Comparison of ENCODE assay signal across 8 mouse cellular contexts in the genomic region with DNA sequence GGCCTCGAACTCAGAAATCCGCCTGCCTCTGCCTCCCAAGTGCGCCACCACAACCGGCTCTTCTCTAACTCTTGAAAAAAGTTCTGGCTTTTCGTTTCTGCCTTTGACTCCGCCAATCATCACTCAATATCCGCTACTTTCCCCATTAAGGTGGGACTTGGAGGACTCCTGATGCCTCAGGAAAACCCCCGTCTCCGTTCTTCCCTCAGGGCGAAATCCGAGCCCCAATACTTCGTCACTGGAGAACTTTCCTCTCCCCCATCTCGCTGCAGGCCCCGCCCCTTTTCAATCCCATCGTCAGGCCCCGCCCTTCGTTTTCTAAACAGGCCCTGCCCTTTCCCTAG. TPM values are rescaled to one million over a fixed set of nuclear protein-coding genes. Genes with fewer than 3 reads are reported as not detected.
DNase-seq lines count a peak whose midpoint lies in the region; ATAC-seq and TF ChIP-seq lines count a peak whose summit lies in the region.

No protein-coding gene starts in this region.

- TF ChIP-seq CTCF in embryonic fibroblast, embryonic 13.5 days (IDR thresholded peaks at IDR 0.05; ENCODE audit: borderline replicate concordance, insufficient read depth, low read length), result no peak

- no peaks in the 10 kb centered on the region for H3K9me3 ChIP-seq in lung, embryonic 15.5 days
- H3K9me3 ChIP-seq in intestine, embryonic 16.5 days (ENCODE audit: control insufficient read depth, low read length), result no peaks in the 10 kb centered on the region
- H3K9me3 ChIP-seq in neural tube, embryonic 13.5 days, result no peaks in the 10 kb centered on the region

- WGBS in lung, embryonic 15.5 days, result 12% methylated on average over 17 of the region's 17 CpGs
- 12% methylated on average over 17 of the region's 17 CpGs for WGBS in intestine, embryonic 16.5 days
- 14% methylated on average over 17 of the region's 17 CpGs for WGBS in neural tube, embryonic 13.5 days

- H3K27ac ChIP-seq in lung, embryonic 15.5 days, result peak overlapping the region; percentile 91
- 0 out of 2 replicates have a peak overlapping the region, but pooled peaks have one; percentile 28 for H3K27ac ChIP-seq in embryonic fibroblast, embryonic 13.5 days (ENCODE audit: insufficient read depth, low read length)
- peak overlapping the region; percentile 55 for H3K27ac ChIP-seq in intestine, embryonic 16.5 days (ENCODE audit: low read length)
- no peak overlapping the region for H3K27ac ChIP-seq in neural tube, embryonic 13.5 days (replicated peaks)

- H3K27me3 ChIP-seq in lung, embryonic 15.5 days, result no peaks in the 10 kb centered on the region
- no peaks in the 10 kb centered on the region for H3K27me3 ChIP-seq in intestine, embryonic 16.5 days (replicated peaks; ENCODE audit: control insufficient read depth, insufficient read depth, low read length)
- 0 out of 2 replicates have a peak, but pooled peaks cover 3% of the 10 kb centered on the region for H3K27me3 ChIP-seq in neural tube, embryonic 13.5 days

- no peak overlapping the region for H3K9ac ChIP-seq in lung, embryonic 15.5 days
- peak overlapping the region; percentile 36 for H3K9ac ChIP-seq in intestine, embryonic 16.5 days (ENCODE audit: low read depth, low read length)
- H3K9ac ChIP-seq in neural tube, embryonic 13.5 days, result no peak overlapping the region

- intact Hi-C loops in gastrocnemius, postnatal 14 days (cut with DNase I; ENCODE audit: low total_unique reads), result no loop called here

- peak; percentile 64 for TF ChIP-seq POLR2A in embryonic fibroblast, embryonic 13.5 days (IDR thresholded peaks at IDR 0.05; ENCODE audit: low read depth, low read length)

- peak overlapping the region; percentile 77 for H3K4me3 ChIP-seq in lung, embryonic 15.5 days
- H3K4me3 ChIP-seq in embryonic fibroblast, embryonic 13.5 days (ENCODE audit: insufficient read depth, low read length), result peak overlapping the region; percentile 36
- peak overlapping the region; percentile 79 for H3K4me3 ChIP-seq in intestine, embryonic 16.5 days (ENCODE audit: low read length)
- peak overlapping the region; percentile 74 for H3K4me3 ChIP-seq in neural tube, embryonic 13.5 days

- peak overlapping the region; percentile 96 for H3K4me2 ChIP-seq in lung, embryonic 15.5 days
- peak overlapping the region; percentile 91 for H3K4me2 ChIP-seq in intestine, embryonic 16.5 days (ENCODE audit: low read depth, low read length)
- H3K4me2 ChIP-seq in neural tube, embryonic 13.5 days, result peak overlapping the region; percentile 88

- DNase-seq in lung, postnatal 4 days, result no peak
- DNase-seq in gastrocnemius, postnatal 14 days, result no peak
- DNase-seq in embryo, embryonic 11 days, result no peak
- no peak for DNase-seq in thymus, postnatal 25 days

- no peak for ATAC-seq in lung, embryonic 15.5 days (ENCODE audit: borderline replicate concordance, extremely low read depth, low FRiP score, low TSS enrichment)
- no peak for ATAC-seq in intestine, embryonic 16.5 days
- ATAC-seq in neural tube, embryonic 13.5 days (ENCODE audit: low read depth), result no peak

- H3K36me3 ChIP-seq in lung, embryonic 15.5 days, result peaks cover 12% of the 10 kb centered on the region
- H3K36me3 ChIP-seq in intestine, embryonic 16.5 days (ENCODE audit: control insufficient read depth, insufficient read depth, low read length), result peaks cover 1% of the 10 kb centered on the region; the same call in 1 of the 2 replicates
- H3K36me3 ChIP-seq in neural tube, embryonic 13.5 days, result peaks cover 15% of the 10 kb centered on the region

- H3K4me1 ChIP-seq in lung, embryonic 15.5 days, result peaks cover 12% of the 10 kb centered on the region; the same call in 1 of the 2 replicates
- no peaks in the 10 kb centered on the region for H3K4me1 ChIP-seq in embryonic fibroblast, embryonic 13.5 days (ENCODE audit: control insufficient read depth, insufficient read depth, low read length)
- peaks cover 15% of the 10 kb centered on the region for H3K4me1 ChIP-seq in intestine, embryonic 16.5 days (ENCODE audit: control insufficient read depth, insufficient read depth, low read length)
- H3K4me1 ChIP-seq in neural tube, embryonic 13.5 days (replicated peaks), result peaks cover 5% of the 10 kb centered on the region

RNA-seq across cellular contexts. Expression of gene Relb, which starts 1.1 kb away (rescaled TPM):
- 6.8 and 8.8 TPM in 2 replicates for polyA plus RNA-seq in lung, embryonic 15.5 days (2015; fragmentation: Nextera tagmentation; extraction: Ambion mirVana)
- 15.4 and 17.9 TPM in 2 replicates for polyA plus RNA-seq in embryonic fibroblast, embryonic 13.5 days (2011; ENCODE audit: insufficient read length, low read depth, missing spikeins)
- 8.8 and 10.6 TPM in 2 replicates for polyA plus RNA-seq in intestine, embryonic 16.5 days (2015; fragmentation: Nextera tagmentation; extraction: Ambion mirVana)
- 5.6 and 6.6 TPM in 2 replicates for polyA plus RNA-seq in neural tube, embryonic 13.5 days (2015; fragmentation: Nextera tagmentation; extraction: Ambion mirVana)
- 1 to 10 TPM; 4.9 to 7.3 TPM for total RNA-seq in gastrocnemius, postnatal 14 days (2021)

RNA-seq across cellular contexts. Expression of gene Clasrp, which starts 23.9 kb away (rescaled TPM):
- 46.4 and 51.4 TPM in 2 replicates for polyA plus RNA-seq in lung, embryonic 15.5 days (2015; fragmentation: Nextera tagmentation; extraction: Ambion mirVana)
- 32.4 and 38.1 TPM in 2 replicates for polyA plus RNA-seq in embryonic fibroblast, embryonic 13.5 days (2011; ENCODE audit: insufficient read length, low read depth, missing spikeins)
- polyA plus RNA-seq in intestine, embryonic 16.5 days (2015; fragmentation: Nextera tagmentation; extraction: Ambion mirVana), result 30.3 and 32.5 TPM in 2 replicates
- 52.9 and 61.6 TPM in 2 replicates for polyA plus RNA-seq in neural tube, embryonic 13.5 days (2015; fragmentation: Nextera tagmentation; extraction: Ambion mirVana)
- total RNA-seq in gastrocnemius, postnatal 14 days (2021), result 10 to 100 TPM; 10.6 to 12.0 TPM

RNA-seq across cellular contexts. Expression of gene Clptm1, which starts 36.7 kb away (rescaled TPM):
- polyA plus RNA-seq in lung, embryonic 15.5 days (2015; fragmentation: Nextera tagmentation; extraction: Ambion mirVana), result 81.8 and 86.8 TPM in 2 replicates
- 116 and 124 TPM in 2 replicates for polyA plus RNA-seq in embryonic fibroblast, embryonic 13.5 days (2011; ENCODE audit: insufficient read length, low read depth, missing spikeins)
- 70.5 and 77.6 TPM in 2 replicates for polyA plus RNA-seq in intestine, embryonic 16.5 days (2015; fragmentation: Nextera tagmentation; extraction: Ambion mirVana)
- 110 and 118 TPM in 2 replicates for polyA plus RNA-seq in neural tube, embryonic 13.5 days (2015; fragmentation: Nextera tagmentation; extraction: Ambion mirVana)
- 10 to 100 TPM; 39.8 to 47.7 TPM for total RNA-seq in gastrocnemius, postnatal 14 days (2021)

RNA-seq across cellular contexts. Expression of gene Apoc2, which starts 49.6 kb away (rescaled TPM):
- 4.0 and 9.5 TPM in 2 replicates for polyA plus RNA-seq in lung, embryonic 15.5 days (2015; fragmentation: Nextera tagmentation; extraction: Ambion mirVana)
- not detected in 2 replicates for polyA plus RNA-seq in embryonic fibroblast, embryonic 13.5 days (2011; ENCODE audit: insufficient read length, low read depth, missing spikeins)
- 463 and 798 TPM in 2 replicates for polyA plus RNA-seq in intestine, embryonic 16.5 days (2015; fragmentation: Nextera tagmentation; extraction: Ambion mirVana)
- 1.0 TPM in 1 of 2 replicates, not detected in the other for polyA plus RNA-seq in neural tube, embryonic 13.5 days (2015; fragmentation: Nextera tagmentation; extraction: Ambion mirVana)
- under 1 TPM; 0.41 to 0.44 TPM for total RNA-seq in gastrocnemius, postnatal 14 days (2021)

RNA-seq across cellular contexts. Expression of gene Gemin7, which starts 50.8 kb away (rescaled TPM):
- polyA plus RNA-seq in lung, embryonic 15.5 days (2015; fragmentation: Nextera tagmentation; extraction: Ambion mirVana), result 164 and 183 TPM in 2 replicates
- polyA plus RNA-seq in embryonic fibroblast, embryonic 13.5 days (2011; ENCODE audit: insufficient read length, low read depth, missing spikeins), result 52.6 and 65.2 TPM in 2 replicates
- 132 and 137 TPM in 2 replicates for polyA plus RNA-seq in intestine, embryonic 16.5 days (2015; fragmentation: Nextera tagmentation; extraction: Ambion mirVana)
- 153 and 159 TPM in 2 replicates for polyA plus RNA-seq in neural tube, embryonic 13.5 days (2015; fragmentation: Nextera tagmentation; extraction: Ambion mirVana)
- total RNA-seq in gastrocnemius, postnatal 14 days (2021), result 10 to 100 TPM; 50.0 to 55.1 TPM
